Mouse (Mus musculus): ENCODE results near the gene Gm49361.
"Not testable (repeated sequence)": the region's sequence is repeated elsewhere in the genome, so short reads cannot be mapped to it uniquely, and the experiment has no call there.

Gene Gm49361

GRCm38 (mm10) chr14:57746001-57746771 is at the start of gene Gm49361:
Gene Gm49361, minus strand, starts transcription at chr14:57746103.
- peak; percentile 92 for ATAC-seq (ENCODE audit: insufficient number of reproducible peaks, low FRiP score, low TSS enrichment)

GRCm38 (mm10) chr14:57791171-57791570 is 45.3 kb upstream of the Gm49361 start:
- no peak for ATAC-seq (ENCODE audit: insufficient number of reproducible peaks, low FRiP score, low TSS enrichment)

GRCm38 (mm10) chr14:57789759-57790158 is 43.9 kb upstream of the Gm49361 start:
- no peak for ATAC-seq (ENCODE audit: insufficient number of reproducible peaks, low FRiP score, low TSS enrichment)

GRCm38 (mm10) chr14:57789311-57789710 is 43.4 kb upstream of the Gm49361 start:
- no peak for ATAC-seq (ENCODE audit: insufficient number of reproducible peaks, low FRiP score, low TSS enrichment)

- ATAC-seq (ENCODE audit: insufficient number of reproducible peaks, low FRiP score, low TSS enrichment): no peak
Measured at GRCm38 (mm10) chr14:57787406-57787805, 41.5 kb upstream of the Gm49361 start.

- ATAC-seq (ENCODE audit: insufficient number of reproducible peaks, low FRiP score, low TSS enrichment): no peak
Measured at GRCm38 (mm10) chr14:57772157-57772815, 26.4 kb upstream of the Gm49361 start.

GRCm38 (mm10) chr14:57769102-57769501 is 23.2 kb upstream of the Gm49361 start:
- ATAC-seq (ENCODE audit: insufficient number of reproducible peaks, low FRiP score, low TSS enrichment): no peak

- no peak for ATAC-seq (ENCODE audit: insufficient number of reproducible peaks, low FRiP score, low TSS enrichment)
Measured at GRCm38 (mm10) chr14:57760447-57761412, 14.8 kb upstream of the Gm49361 start.

- ATAC-seq (ENCODE audit: insufficient number of reproducible peaks, low FRiP score, low TSS enrichment): no peak
Measured at GRCm38 (mm10) chr14:57758237-57758636, 12.3 kb upstream of the Gm49361 start, which contains the start of gene Lats2. Gene Lats2, minus strand, starts transcription at chr14:57758388.

GRCm38 (mm10) chr14:57756094-57756493 is 10.2 kb upstream of the Gm49361 start:
- no peak for ATAC-seq (ENCODE audit: insufficient number of reproducible peaks, low FRiP score, low TSS enrichment)

GRCm38 (mm10) chr14:57755661-57756060 is 9.8 kb upstream of the Gm49361 start:
- no peak for ATAC-seq (ENCODE audit: insufficient number of reproducible peaks, low FRiP score, low TSS enrichment)

GRCm38 (mm10) chr14:57753351-57753992 is 7.6 kb upstream of the Gm49361 start:
- ATAC-seq (ENCODE audit: insufficient number of reproducible peaks, low FRiP score, low TSS enrichment): no peak

GRCm38 (mm10) chr14:57751006-57751405 is 5.1 kb upstream of the Gm49361 start:
- ATAC-seq (ENCODE audit: insufficient number of reproducible peaks, low FRiP score, low TSS enrichment): not testable (repeated sequence)

GRCm38 (mm10) chr14:57749501-57749900 is 3.6 kb upstream of the Gm49361 start:
- ATAC-seq (ENCODE audit: insufficient number of reproducible peaks, low FRiP score, low TSS enrichment): no peak

- peak; percentile 62 for ATAC-seq (ENCODE audit: insufficient number of reproducible peaks, low FRiP score, low TSS enrichment)
Measured at GRCm38 (mm10) chr14:57745291-57745969, 473 bp downstream of the Gm49361 start.

GRCm38 (mm10) chr14:57744547-57744946 is 1.4 kb downstream of the Gm49361 start:
- ATAC-seq (ENCODE audit: insufficient number of reproducible peaks, low FRiP score, low TSS enrichment): no peak

- no peak for ATAC-seq (ENCODE audit: insufficient number of reproducible peaks, low FRiP score, low TSS enrichment)
Measured at GRCm38 (mm10) chr14:57740651-57741050, 5.3 kb downstream of the Gm49361 start.

- ATAC-seq (ENCODE audit: insufficient number of reproducible peaks, low FRiP score, low TSS enrichment): no peak
Measured at GRCm38 (mm10) chr14:57737089-57737488, 8.8 kb downstream of the Gm49361 start.

GRCm38 (mm10) chr14:57736141-57736540 is 9.8 kb downstream of the Gm49361 start:
- ATAC-seq (ENCODE audit: insufficient number of reproducible peaks, low FRiP score, low TSS enrichment): no peak
